Mouse (Mus musculus) olfactory bulb, adult 2 months (tissue): Measurements from ENCODE around the gene Itgad.

Source experiments
- CTCF ChIP-seq: fragments of 200-500 bp; IDR thresholded peaks from 2 replicates; pipeline ENCODE4 v1.5.1; 2012; ENCODE audit warnings: low read depth, mild to moderate bottlenecking, low read length, moderate library complexity; ENCODE audit not compliant: insufficient read depth
- POLR2A ChIP-seq: fragments of 200-500 bp; IDR thresholded peaks from 2 replicates; pipeline ENCODE4 v1.6.1; 2012; ENCODE audit warnings: mild to moderate bottlenecking, low read depth, low read length, moderate library complexity; ENCODE audit not compliant: insufficient read depth

DNA sequence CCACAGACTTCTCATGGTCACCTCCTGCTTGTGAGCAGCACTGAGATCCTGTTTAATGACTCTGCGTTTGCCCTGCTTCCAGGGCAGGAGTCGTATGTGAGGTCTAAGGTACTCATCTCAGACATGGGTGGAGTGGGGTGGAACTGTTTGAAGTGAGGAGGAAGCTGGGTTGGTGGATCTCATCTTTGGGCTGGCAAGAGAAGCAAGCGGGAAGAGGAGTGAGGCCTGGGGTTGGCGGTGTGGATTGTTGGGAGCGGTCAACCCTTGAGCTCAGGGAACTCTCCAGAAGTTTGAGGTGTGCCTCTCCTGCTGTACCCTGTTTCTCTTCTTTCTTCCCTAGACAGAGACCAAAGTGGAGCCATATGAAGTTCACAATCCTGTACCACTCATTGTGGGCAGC, 37.8 kb upstream of the Itgad start:
- TF ChIP-seq POLR2A (no peak), CTCF (no peak)
